Mouse (Mus musculus) CD4-positive, CD25-positive, alpha-beta regulatory T cell, adult 4 months (primary cell): ENCODE data around the gene Armcx3. TPM values are rescaled to one million over a fixed set of nuclear protein-coding genes. Genes with fewer than 3 reads are reported as not detected.
"Not testable (repeated sequence)": the region's sequence is repeated elsewhere in the genome, so short reads cannot be mapped to it uniquely, and the experiment has no call there.

Experiments used
- ATAC-seq: one replicate; pipeline ENCODE4 v1.8.0; 2017
- polyA plus RNA-seq, 2 experiments: library from polyadenylated mRNA; unstranded; fragments of 100-300 nt; shearing (Covaris generic); gene quantifications; one replicate each; pipeline ENCODE4 v1.2.1; 2017

The Armcx3 gene
- polyA plus RNA-seq, result 10 to 100 TPM; 12.5 to 18.9 TPM

- peak; percentile 92 for ATAC-seq
These were observed at the start of gene Armcx3 for GRCm38 (mm10) chrX:134756434-134757292. Gene Armcx3, plus strand, starts transcription at chrX:134756595.

DNA sequence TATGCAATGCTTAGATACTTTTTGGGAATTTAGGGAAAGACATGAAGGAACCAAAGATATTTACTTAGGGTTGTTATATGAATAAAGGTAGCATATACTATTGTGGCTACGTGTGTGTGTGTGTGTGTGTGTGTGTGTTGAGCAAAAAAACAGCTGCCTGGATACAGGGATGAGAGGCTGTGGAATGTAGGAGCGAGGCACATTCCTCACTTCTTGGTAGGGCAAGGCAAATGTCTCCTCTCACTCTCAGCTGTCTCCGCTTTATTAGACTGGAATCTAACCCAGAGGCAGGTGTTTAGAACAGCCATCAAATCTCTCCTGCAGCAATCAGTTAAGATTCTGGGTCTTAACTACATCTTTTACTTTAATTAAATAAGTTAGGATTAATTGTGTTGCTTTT, 39.5 kb upstream of the Armcx3 start:
- ATAC-seq, result no peak

- peak; percentile 80 for ATAC-seq
These were observed 38.6 kb upstream of the Armcx3 start, which contains the start of gene Armcx1 for GRCm38 (mm10) chrX:134717752-134718308. Gene Armcx1, plus strand, starts transcription at chrX:134717963.

GRCm38 (mm10) chrX:134718524-134718923, 37.9 kb upstream of the Armcx3 start:
- peak; percentile 53 for ATAC-seq

- ATAC-seq, result not testable (repeated sequence)
These were observed 32.6 kb upstream of the Armcx3 start for GRCm38 (mm10) chrX:134723762-134724161.

GRCm38 (mm10) chrX:134729778-134730177, 26.6 kb upstream of the Armcx3 start:
- peak; percentile 85 for ATAC-seq

GRCm38 (mm10) chrX:134737796-134738195, 18.6 kb upstream of the Armcx3 start:
- no peak for ATAC-seq

DNA sequence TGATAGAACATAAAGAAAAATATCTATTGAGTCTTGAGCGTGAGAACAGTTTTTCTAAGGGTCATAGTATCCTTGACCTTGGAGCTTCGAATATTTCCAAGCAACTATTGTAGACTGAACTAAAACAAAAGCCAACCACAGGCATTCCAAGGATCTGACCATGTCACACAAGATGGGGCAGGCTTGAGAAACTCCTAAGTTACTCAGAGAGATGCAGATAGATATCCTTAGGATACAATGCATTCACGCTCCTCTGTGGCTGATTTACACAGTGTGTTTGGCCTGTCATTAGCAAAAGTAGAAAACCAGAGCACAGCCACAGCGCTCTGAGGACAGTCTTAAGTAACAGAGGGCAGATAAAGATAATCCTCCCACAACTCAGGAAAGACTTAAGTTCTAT, 17.2 kb upstream of the Armcx3 start:
- ATAC-seq, result no peak

DNA sequence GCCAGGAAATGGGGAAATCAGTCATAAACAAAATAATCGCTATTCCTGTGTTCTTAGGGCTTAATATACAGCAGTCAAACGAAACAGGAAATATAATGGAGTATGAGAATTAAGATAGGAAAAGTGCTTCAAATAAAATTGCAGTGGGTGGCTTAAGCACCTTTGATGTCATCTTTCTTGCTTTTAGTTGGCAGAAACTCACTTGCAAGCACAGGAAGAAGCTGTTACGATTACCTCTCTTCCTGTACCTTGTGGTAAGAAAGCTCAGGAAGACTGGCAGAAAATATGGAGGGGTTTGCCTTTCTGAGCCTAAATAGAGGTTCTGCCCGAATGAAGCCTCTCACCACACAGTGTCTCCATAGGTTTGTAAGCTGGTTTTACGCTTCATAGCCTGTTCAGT, 14.5 kb upstream of the Armcx3 start:
- ATAC-seq, result peak; percentile 57

DNA sequence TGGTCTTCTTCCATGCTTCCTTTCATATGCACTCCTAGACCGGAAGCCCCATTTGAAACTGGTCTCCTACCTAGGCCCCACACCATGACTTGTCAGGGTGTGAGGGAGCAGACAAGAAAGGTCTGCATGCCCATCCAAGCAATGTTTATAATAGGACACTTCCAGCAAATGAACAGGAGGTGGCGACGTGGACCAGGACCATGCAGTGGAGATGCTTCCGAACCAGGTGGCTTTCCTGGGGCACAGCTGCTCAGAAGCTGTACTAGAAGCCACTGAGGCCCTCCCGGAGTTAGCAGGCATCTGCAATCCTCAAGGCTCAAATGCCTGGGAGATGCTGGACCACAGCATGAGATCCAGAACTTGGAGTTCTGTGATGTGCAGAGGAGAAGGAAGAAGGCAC, 9.9 kb upstream of the Armcx3 start:
- ATAC-seq, result peak; percentile 40

DNA sequence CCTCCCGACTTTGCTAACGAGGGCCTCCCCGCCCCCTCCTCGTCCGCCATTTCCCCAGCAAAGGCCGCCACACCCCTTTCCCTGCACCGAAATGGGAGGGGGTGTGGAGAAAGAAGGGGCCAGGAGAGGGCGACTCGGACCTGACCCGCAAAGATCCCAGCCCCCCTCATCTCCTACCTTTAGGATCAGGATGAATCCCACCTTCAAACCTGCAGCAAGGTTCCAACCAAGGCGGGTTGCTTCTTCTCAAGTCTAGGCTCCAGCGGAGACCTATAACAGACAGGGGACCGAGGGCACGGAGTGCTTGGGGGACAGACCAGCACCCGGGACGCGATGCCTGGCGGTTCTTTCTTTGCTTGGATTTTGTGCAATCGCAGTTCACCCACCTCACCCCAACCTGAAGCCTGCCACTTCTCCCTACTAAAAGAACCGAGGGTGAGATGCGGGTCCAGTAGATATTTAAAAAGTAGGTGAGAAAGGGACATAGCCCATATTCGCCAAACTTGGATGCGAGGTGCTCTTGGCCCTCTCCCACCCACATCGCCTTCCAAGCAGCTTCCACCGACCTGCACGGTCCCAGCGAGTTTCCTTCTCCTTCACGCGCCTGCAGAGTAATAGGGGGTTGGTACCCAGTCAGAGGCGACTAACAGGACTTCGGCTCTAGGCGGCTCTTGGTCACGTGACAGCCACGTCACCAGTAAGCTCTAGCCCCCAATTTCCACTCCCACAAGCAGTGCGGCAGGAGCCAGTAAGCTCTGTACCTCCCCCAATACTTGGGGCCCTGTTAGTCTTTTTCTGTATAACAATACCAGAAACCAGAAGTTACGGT, 5.4 kb upstream of the Armcx3 start, which contains the start of gene Armcx6:
Armcx6 (minus strand) TSS at position 654 of the 829 bp plus-strand sequence.
- ATAC-seq, result peak; percentile 92

DNA sequence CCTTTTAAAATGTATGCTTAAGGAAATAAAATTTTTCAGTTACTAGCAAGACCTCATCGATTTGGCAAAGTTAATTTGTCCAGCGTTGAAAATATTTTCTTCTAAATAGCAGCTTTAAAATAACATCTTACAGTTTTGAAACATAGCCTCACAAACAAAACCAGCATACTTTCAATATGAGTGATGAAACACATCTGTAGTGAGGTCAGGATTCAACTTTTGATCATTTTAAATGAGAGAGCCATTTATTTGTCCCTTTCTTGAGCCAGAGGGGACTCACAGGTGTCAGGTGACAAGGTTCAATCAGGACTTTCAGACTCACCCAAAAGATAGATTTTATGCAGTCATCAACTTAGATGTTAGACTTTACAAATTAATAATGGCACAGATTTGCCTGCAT, 4.5 kb upstream of the Armcx3 start:
- ATAC-seq, result no peak

DNA sequence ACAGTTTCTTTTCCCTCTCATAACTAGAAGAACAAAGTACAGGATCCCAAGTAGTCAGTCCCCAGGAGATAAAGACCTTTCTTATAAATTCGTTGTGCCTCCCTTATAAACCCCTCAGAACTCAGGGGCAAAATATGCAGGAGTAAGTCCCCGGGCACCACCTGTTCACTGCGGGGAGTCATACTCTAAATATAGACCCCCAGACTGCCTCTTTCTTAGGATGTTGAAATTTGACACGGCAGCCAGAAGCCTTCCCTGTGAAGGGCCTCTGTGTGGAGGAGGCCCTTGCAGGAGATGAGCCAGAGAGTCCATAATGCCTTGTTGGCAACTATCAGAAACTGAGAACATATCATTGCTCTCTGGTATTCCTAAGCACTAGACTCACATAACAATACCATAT, 3.8 kb upstream of the Armcx3 start:
- no peak for ATAC-seq

DNA sequence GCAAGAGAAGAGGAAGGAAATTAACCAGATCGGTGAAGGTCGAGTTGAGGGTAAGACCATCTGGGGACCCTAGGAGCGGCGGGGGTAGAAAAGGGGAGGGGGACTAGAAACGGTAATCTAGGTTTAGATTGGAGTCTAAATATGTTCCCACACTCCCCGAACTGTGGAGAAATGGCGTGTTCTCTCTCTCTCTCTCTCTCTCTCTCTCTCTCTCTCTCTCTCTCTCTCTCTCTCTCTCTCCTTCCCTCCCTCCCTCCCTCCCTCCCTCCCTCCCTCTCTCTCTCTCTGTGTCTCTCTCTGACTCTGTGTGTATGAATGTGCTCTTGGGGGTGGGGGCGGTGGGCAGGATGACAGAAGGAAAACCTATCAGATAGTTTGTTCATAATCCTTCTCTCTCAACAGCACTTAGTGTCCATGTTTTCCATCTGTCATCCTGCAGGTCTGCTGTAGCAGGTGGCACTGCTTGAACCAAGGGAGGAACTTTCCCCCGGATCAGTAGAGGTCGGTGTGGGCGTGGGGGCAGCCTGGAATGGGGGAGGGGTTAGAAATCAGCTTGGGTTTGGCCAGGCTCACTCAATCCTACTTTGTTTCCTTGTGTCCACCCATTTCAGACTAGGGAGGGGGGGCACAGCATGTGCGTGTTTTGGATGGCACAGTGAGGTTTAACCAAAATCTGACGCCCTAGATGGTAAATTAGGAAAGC, 1.0 kb downstream of the Armcx3 start:
- ATAC-seq, result no peak

DNA sequence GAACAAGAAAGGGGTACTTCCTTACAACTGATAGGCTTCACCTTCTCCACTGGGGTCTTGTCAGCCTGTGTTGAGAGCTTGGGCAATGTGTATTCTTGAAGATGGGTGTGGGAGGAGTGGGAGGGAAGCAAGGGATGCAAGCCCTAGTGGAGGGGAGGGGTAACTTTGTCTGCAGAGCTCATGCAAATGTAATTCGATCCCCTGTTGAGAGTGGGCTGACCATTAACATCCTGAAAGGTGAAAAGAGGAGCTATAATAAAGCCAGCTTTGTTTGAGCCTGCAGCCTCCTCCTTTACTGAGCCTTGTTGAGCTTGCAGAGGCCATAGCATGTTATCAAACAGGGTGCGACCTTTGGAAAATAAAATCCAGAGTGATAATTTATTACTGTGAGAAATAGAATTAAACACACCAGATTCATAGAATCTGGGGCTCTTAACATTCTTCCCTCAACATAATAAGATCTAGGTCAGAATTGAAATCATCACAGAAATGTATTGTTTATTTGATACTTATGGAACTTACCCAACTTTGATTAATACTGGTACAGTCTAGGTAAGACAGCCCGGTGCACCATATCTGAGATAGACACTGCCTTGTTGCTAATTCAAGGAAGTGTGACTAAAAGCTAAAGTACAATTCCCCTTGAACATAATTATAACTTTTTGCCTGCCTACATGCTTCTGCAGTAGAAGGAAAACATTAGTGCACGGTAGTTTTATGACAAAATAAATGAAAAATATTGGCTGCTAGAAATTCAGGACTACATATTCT, 7.2 kb downstream of the Armcx3 start:
- ATAC-seq, result not testable (repeated sequence)

GRCm38 (mm10) chrX:134787728-134788127, 31.3 kb downstream of the Armcx3 start:
- ATAC-seq, result no peak

- ATAC-seq, result peak; percentile 48
These were observed 51.7 kb downstream of the Armcx3 start for GRCm38 (mm10) chrX:134807833-134808754.

- ATAC-seq, result peak; percentile 84
These were observed 52.4 kb downstream of the Armcx3 start, which contains the start of gene Armcx2 for GRCm38 (mm10) chrX:134808755-134809224. Gene Armcx2, minus strand, starts transcription at chrX:134809221.
